Comparison of ENCODE assay signal across 9 mouse cellular contexts in genomic region chr4:58910175-58911068, GRCm38 (mm10). TPM values are rescaled to one million over a fixed set of nuclear protein-coding genes. Genes with fewer than 3 reads are reported as not detected.
A peak's percentile ranks its signal among the peaks of the same experiment; 100 is the strongest.
DNase-seq lines count a peak whose midpoint lies in the region; ATAC-seq lines count a peak whose summit lies in the region.
"Had no signal": no experiment of that assay in that cellular context is flagged by ENCODE, and none has a peak within 500 bp of the region (broad histone marks: within the 10 kb centered on the region; RNA-seq: fewer than 3 reads in every experiment).

No protein-coding gene starts in this region.

- no peaks in the 10 kb centered on the region for H3K9me3 ChIP-seq in heart, embryonic 15.5 days (replicated peaks)
- no peaks in the 10 kb centered on the region for H3K9me3 ChIP-seq in midbrain, embryonic 10.5 days (replicated peaks)

- no peaks in the 10 kb centered on the region for H3K27me3 ChIP-seq in heart, embryonic 15.5 days
- peaks cover 15% of the 10 kb centered on the region for H3K27me3 ChIP-seq in midbrain, embryonic 10.5 days (ENCODE audit: low read depth, poor library complexity, severe bottlenecking)

- H3K4me2 ChIP-seq in heart, embryonic 15.5 days, result peak overlapping the region; percentile 81

- no peaks in the 10 kb centered on the region for H3K36me3 ChIP-seq in heart, embryonic 15.5 days
- no peaks in the 10 kb centered on the region for H3K36me3 ChIP-seq in midbrain, embryonic 10.5 days

- peak overlapping the region; percentile 99 for H3K27ac ChIP-seq in heart, embryonic 15.5 days
- H3K27ac ChIP-seq in midbrain, embryonic 10.5 days (replicated peaks), result no peak overlapping the region

- H3K9ac ChIP-seq in heart, embryonic 15.5 days, result peak overlapping the region; percentile 99

- intact Hi-C loops in left cerebral cortex, postnatal 25 days (cut with DNase I), result loop anchor here (1.0 kb wide), 1 partner anchor 34 kb away; no protein-coding TSS in a partner anchor

- 35% methylated on average over 16 of the region's 16 CpGs for WGBS in heart, embryonic 15.5 days
- 39% methylated on average over 16 of the region's 16 CpGs for WGBS in midbrain, embryonic 10.5 days

- no peak for DNase-seq in heart, postnatal 4 days
- DNase-seq in NIH3T3 (ENCODE audit: low read depth), result peak; percentile 16
- DNase-seq in gonadal fat pad, adult 2 months (ENCODE audit: low read depth), result peak; percentile 56
- DNase-seq in midbrain, embryonic 10.5 days (ENCODE audit: low spot score), result no peak
- DNase-seq in left cerebral cortex, postnatal 25 days (ENCODE audit: low spot score in 2 of 2), result no peak
- no peak for DNase-seq in ovary, adult 18-20 months (ENCODE audit: low spot score)
- DNase-seq in layer of hippocampus, postnatal 10 days (ENCODE audit: low spot score in 2 of 2), result no peak

- ATAC-seq in heart, embryonic 15.5 days (replicated peaks; ENCODE audit: insufficient number of reproducible peaks, insufficient read depth, low FRiP score, low read depth), result no peak

- H3K4me1 ChIP-seq in heart, embryonic 15.5 days (replicated peaks), result peaks cover 15% of the 10 kb centered on the region
- peaks cover 19% of the 10 kb centered on the region for H3K4me1 ChIP-seq in midbrain, embryonic 10.5 days

- H3K4me3 ChIP-seq in heart, embryonic 15.5 days, result peak overlapping the region; percentile 97
- H3K4me3 ChIP-seq in midbrain, embryonic 10.5 days, result peak overlapping the region; percentile 95

RNA-seq across cellular contexts. Expression of gene Ecpas, which starts 2.1 kb away (rescaled TPM):
- polyA plus RNA-seq in heart, embryonic 15.5 days (2015; fragmentation: Nextera tagmentation; extraction: Ambion mirVana), result 24.8 and 29.1 TPM in 2 replicates
- total RNA-seq in heart, postnatal 4 days (2021), result 100 to 1,000 TPM; 129 to 131 TPM
- 16.8 and 21.2 TPM in 2 replicates for polyA plus RNA-seq in gonadal fat pad, adult 2 months (2012; rRNA removed)
- 30.4 and 33.2 TPM in 2 replicates for polyA plus RNA-seq in midbrain, embryonic 10.5 days (2016; fragmentation: Nextera tagmentation; extraction: Ambion mirVana)
- total RNA-seq in left cerebral cortex, postnatal 25 days (2021), result 100 to 1,000 TPM; 123 to 137 TPM
- total RNA-seq in layer of hippocampus, postnatal 10 days (2021), result 100 to 1,000 TPM; 136 to 153 TPM

RNA-seq across cellular contexts. Expression of gene Zkscan16, which starts 33.0 kb away (rescaled TPM):
- polyA plus RNA-seq in heart, embryonic 15.5 days (2015; fragmentation: Nextera tagmentation; extraction: Ambion mirVana), result 0.05 and 0.08 TPM in 2 replicates
- under 1 TPM; 0.21 to 0.25 TPM for total RNA-seq in heart, postnatal 4 days (2021)
- polyA plus RNA-seq in gonadal fat pad, adult 2 months (2012; rRNA removed), result 0.53 and 0.66 TPM in 2 replicates
- polyA plus RNA-seq in midbrain, embryonic 10.5 days (2016; fragmentation: Nextera tagmentation; extraction: Ambion mirVana), result 0.67 and 1.1 TPM in 2 replicates
- total RNA-seq in left cerebral cortex, postnatal 25 days (2021), result 10 to 100 TPM; 40.1 to 42.0 TPM
- 10 to 100 TPM; 22.5 to 26.9 TPM for total RNA-seq in layer of hippocampus, postnatal 10 days (2021)
- total RNA-seq: gastrocnemius, postnatal 36 days had no signal

Comparison
In these comparisons a context has a peak if more than half of its experiments do, and no peak if none do; other contexts are left out.
1. DNase-seq: peak in NIH3T3 (single experiment) and gonadal fat pad, adult 2 months (single experiment); none in heart, postnatal 4 days (single experiment), midbrain, embryonic 10.5 days (single experiment), left cerebral cortex, postnatal 25 days (0 of 2), ovary, adult 18-20 months (single experiment) and layer of hippocampus, postnatal 10 days (0 of 2).
2. RNA of gene Zkscan16, which starts 33.0 kb away (total RNA-seq): 40.1 to 42.0 TPM in left cerebral cortex, postnatal 25 days and 22.5 to 26.9 TPM in layer of hippocampus, postnatal 10 days; 0.21 to 0.25 TPM in heart, postnatal 4 days; every median in the first group is over 10 times any median in the second.